Mouse (Mus musculus) 416B (cell line): ENCODE results near the gene Slc35f1.

ENCODE experiments used
- DNase-seq: peaks from one replicate; pipeline ENCODE4 v3.0.0; 2011; ENCODE audit warnings: low read depth

Gene Slc35f1

DNA sequence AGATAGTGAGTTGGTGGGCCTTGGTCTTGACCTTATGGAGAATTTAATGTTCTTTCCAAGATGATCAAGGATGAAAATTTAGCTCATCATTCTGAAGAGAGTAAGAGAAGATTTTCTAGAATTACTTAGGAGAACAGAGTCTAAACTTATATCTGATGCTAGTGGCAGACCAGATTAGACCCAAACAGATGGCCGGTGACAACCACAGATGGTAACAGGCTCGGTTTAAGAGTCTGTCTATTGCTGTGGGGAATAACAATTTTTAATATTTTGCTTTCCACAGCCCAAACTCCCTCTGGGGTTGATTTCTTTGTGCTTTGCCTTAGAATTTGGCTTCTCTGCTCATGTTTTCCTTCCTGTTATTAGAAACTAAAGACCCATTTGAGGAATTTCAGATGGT is 96.7 kb downstream of the Slc35f1 start:
- DNase-seq = no peak

DNA sequence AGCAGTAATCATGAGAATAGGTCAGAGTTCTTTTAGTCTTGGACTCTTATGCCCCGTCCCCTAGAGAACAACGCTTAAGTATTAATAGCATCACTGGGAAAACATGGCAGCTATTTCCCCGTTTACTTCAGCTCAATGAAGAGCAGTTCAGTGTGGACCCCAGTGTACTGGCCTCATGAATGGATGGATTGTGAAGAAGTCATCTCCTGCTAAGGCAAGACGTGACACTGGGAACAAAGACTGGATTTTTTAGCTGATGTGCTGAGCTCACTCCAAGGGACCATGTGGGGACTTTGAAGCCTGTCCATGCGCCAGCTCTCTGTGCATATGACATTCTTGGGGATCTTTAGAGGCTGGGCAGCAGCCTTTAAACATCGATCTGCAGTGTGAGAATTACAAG is 101.2 kb downstream of the Slc35f1 start:
- DNase-seq = no peak

DNA sequence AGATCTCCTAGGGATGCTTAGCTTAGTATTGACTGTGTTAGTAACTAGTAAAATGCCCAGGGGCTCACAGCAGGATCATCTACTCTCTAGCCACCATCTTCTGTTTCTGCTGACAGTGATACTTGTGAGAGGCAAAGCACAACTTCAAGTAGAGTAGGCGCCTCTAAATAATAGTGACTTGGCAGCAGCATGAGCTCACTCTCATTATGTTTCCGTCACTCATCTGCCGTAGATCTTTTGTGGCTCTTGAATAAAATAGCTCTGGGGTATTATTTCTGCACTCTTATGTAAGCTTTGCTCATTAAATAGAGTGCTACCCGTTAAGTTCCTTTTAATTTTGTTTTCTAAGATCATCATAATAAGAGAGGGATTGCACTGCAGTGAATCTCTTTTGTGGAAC is 107.1 kb downstream of the Slc35f1 start:
- no peak for DNase-seq

DNA sequence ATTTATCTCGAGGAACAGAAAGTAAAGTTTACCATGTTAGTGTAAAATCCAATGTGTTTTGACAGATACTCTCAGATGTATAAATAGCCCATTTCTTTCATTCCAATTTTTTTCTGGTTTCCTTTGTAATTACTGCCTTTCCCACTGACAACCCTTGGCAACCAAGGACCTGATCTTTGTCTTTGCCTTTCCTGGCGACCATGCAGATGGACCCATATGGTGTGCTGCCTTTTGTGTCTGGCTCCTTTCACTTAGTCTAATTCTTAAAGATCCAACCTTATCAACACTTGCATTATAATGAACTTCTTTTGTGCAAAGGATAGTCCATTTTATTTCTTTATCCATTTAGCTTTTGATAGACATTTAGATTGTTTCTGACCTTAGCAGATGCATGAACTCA is 117.5 kb downstream of the Slc35f1 start:
- DNase-seq = no peak

DNA sequence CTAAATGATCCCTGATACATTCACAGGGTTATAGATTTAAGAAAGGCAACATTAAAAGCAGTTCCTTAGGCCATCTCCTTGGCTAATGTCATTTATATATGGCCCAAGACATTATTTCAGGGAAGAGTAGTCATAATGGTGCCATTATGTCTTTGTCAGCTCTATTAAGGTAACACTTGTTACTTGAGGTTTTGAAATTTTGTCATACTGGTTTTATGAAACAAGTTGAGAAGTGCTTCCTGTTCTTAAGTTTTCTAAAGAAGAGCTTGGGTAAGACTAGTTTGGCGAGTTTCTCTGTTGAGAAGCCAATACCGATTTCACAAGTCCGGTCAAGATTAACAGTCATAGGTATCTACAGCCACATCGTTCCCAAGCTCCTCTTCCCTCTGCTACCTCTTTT is 122.5 kb downstream of the Slc35f1 start:
- no peak for DNase-seq

DNA sequence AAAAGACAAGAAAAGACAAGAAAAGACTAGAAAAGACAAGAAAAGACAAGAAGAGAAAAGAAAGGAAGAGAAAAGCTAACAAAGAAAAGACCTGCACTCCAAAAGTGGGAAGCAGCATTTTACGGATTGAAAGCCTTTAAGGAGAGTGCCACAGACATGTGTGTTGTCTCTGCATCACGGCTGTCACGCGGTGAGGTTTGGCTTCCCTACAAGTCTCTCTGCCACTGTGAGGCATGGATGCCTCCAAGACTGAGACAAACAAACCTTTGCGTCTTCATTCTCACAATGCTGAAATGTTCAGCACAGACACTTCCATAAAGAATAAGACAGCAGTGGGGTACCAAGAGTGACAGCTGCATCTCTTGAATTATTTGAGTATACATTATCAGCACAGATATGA is 124.0 kb downstream of the Slc35f1 start:
- no peak for DNase-seq

DNA sequence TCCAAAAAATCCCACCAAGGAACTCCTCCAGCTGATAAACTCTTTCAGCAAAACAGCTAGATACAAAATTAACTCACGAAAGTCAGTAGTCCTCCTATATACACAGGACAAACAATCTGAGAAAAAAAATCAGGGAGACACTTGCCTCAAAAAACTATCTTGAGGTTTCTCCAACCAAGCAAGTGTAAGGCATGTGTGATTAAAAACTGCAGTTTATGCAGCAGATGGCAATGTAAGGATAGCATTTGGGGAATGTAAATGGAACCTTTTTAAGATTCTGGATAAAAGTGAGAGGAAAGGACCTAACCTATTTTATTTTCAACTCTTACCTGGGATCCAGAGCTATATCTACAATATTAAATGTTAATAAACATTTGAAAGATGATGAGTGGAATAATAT is 129.3 kb downstream of the Slc35f1 start:
- DNase-seq = no peak

DNA sequence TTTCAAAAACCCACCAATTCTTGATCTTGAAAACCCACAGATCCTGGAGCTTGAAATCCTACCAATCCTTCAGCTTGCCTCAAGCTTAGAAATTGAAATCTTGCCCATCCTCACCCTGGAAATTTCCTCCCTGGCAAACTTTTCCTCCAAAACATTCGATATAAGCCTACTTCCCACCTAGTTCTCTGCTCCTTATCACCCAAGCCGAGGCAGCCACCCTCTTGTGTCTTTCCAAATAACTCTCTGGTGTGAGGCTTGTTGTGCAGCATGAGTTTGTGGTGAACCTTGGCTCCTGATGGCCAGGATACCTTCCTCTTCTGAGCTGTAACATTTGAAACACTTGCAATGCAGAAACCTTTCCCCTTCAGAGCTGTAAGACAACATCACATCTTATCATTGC is 132.6 kb downstream of the Slc35f1 start:
- DNase-seq = no peak

DNA sequence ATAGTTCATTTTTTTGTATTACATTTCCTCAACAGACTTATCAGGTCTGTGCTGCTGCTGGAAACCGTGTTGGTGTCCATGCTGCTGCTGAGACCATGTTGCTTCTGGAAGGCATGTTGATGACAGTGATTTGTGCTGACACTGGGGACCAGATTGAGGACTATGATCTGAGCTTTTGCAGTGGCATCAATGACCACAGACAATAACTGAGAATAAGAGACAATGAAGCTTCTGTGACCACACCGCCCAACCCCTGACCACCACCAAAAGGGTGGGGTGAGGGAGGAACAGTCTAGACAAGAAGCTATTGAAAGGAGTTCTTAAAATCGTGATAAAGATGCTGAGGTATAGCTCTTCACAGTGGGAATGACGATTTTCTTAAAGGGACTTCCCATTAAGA is 135.4 kb downstream of the Slc35f1 start:
- no peak for DNase-seq

DNA sequence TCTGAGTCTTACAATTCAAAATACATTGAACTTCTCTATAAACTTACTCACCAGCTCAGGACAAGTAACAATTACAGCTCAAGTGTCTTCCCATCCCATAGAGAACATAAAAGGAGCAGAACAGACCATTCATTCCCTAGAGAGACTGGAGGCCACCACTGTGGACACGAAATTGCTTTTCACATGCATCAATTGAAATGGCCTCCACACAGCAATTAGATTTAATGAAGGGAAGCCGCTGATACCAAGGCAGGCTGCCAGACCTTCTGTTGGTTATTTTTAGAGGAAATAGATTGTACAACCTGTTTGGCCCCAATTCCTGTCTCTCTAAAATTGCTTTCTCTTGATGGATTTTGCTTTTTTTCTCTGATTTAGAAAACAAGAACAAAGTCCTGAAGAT is 150.5 kb downstream of the Slc35f1 start:
- DNase-seq = no peak

DNA sequence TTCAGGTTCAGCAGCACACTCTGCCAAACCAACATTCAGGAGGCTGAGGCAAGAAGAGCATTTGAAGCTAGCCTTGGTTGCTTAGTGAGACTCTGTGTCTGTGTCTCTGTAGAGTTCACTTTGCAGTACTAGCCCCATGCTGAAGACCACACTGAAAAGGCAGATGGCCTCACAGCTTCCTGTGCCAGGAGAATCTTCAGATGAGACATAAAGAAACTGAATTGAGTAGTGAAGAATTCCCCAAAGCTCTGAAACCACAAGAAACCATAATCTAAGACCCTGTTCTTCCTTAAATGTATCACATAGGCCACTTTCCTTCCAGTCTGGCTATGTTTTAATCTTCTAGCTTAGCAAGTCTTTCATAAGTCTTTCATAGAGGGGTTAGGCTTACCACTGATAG is 161.7 kb downstream of the Slc35f1 start:
- DNase-seq = no peak

DNA sequence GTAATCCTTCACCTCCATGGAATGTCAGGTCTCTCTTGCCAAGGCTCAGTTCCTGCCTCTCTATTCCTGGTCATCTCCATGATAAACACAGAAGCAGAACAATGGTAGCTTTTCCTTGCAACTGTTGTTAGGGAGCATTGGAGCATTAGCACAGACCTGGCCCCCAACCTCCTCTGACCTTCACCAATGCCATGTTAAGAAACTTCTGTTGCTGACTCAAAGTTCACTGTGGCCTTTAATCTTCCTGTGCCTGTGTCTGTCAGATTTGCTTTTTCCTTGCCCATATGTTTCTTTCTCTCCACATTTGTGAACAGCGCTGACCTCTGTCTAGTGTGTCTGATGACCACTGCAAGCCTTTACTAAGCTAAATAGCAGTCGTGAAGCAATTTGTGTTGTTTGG is 170.5 kb downstream of the Slc35f1 start:
- DNase-seq = no peak

DNA sequence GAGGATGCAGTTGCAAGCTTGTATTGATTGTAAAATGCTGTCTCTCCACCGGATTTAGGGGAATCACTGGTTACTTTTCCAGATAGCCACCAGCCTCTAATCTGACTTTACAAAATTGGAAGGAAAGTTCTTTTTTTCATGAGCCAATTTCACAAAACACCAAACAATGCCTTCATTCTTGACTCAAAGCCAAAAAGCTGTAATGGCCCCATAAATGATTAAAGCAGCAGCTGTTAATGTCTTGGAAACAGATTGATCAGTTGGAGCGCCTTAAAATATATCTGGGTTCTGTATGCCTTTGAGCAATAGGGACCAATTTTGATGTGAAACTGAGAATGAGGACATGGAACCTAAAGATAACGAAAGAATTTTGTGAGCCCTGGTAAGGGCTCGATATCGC is 174.6 kb downstream of the Slc35f1 start:
- DNase-seq = no peak

DNA sequence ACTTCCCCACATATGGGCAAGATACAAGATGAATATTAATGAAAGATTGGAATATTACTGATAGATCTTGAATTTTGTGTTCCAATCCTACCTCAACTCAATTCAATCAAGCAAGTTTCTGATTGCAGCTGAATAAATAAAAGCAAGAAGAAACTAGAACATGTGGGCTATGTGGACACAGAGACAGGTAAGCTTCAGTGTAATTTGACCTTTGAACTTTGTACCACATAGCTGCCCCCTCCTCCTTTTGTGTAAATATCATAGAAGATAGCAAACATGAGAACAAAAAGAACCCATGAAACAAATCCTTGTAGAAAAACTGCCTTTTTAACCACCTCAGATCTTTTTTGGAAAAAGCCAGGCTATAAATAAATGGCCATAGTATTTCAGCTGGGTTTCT is 180.8 kb downstream of the Slc35f1 start:
- DNase-seq = no peak

DNA sequence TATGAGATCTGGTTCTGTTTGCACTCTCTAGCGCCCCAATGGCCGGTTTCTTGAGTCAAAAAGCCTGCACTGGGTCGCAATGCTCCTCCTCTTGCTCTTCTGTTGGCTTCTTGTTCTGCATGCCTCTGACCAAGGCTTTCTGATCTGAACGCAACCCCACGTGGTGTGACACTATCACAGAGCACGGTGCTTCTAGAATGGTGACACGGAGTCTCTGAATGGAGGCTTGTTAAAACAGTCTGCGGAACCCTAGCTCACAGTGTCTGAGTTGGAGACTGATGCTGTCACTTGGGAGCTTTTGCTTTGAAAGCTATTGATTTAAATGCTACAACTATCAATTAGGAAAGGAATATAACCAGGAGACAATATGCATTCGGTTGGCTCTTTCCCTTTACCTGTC is 183.8 kb downstream of the Slc35f1 start:
- DNase-seq = no peak

DNA sequence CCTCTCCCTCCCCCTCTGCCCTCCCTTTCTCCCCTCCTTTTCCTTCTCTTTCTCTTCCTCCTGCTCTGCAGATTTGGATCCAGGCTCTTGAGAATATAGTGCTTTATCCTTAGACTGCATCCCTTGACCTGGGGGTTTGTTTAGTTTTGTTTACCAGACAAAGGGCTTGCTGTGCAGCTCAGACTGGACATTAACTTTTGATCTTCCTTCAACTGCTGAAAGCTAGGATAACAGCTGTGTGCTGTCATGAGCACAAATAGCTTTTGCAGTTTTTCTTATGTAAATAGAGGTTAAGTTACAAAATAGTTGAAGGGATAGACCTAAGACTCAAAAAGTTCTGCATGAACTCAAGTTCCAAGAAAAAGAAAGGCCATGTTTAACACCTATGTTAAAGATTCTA is 184.4 kb downstream of the Slc35f1 start:
- no peak for DNase-seq

DNA sequence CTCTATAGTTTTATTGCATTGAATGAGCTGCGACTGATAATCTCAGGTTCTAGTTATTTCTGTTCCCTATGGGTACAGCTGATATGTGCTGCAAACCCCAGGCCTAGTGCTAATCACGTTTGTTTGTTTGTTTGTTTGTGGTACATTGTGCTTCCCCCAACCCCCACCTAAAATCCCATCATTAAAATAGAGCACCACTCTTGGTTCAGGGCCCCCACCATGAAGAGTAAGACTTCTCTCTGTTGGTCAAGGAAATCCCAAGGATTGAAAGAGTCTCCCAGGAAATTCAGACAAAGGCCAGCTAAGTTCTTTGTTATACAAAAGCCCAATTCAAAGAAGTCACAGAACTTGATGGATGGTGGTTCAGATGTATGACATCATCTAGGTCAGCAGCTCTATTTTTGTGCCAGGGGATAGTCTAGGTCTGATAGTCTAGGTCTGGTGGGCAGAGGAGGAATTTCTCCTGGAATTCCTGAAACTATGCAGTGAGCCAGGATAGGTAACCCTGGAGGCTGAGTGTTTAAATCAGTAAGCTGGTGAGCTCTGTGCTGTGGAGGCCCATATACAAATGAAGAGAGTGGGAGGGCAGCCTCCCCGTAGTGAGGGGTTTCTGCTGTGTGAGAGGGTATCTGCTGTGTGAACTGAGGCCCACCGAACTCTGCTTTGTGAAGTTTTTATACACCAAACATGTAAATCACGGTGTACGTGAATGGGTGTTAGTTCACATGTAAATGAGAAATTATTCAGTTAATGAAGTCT is 187.1 kb downstream of the Slc35f1 start:
- no peak for DNase-seq

DNA sequence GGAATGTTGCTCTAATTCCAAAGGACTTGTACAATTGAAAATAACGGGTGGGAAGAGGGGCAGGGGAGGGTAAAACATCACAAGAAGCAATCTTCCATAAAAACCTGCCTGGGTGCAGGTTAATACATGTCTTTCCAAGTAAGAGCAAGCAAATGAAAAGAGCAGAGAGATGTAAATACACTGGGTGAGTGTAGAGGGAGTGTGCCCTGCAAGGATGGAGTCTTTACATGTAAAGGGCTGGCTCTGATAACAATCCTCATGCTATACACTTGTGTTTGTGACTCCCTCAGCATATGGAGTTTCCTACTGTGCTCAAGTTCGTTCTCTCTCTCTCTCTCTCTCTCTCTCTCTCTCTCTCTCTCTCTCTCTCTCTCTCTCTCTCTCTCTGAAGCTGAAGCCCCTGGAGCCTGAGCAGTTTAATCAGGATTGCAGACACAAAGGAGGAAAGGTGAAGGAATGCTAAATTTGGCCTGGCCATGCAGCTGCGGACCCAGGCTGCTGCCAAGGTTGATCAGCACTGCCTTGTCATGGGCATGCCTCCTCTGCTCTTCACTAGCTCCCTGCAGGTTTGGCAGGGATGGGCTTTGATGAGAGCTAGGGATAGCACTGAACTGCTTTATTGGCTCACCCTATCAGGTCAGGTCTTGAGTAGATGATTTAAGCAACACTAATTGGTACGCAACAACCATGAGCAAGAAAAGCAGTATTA is 187.9 kb downstream of the Slc35f1 start:
- no peak for DNase-seq

DNA sequence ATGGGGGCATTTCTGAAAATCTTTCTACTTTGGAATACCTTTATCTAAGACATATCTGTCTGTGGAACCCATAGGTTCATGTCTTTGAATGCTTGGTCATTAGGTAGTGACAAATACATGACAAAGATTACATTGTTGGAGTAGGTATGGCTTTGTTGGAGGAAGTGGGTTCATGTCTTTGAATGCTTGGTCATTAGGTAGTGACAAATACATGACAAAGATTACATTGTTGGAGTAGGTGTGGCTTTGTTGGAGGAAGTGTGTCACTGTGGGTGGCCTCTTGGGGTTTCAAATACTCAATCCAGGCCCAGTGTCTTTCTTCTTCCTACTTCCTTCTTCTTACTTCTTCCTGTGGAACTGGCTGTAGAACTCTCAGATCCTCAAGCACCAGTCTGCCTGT is 206.4 kb downstream of the Slc35f1 start:
- DNase-seq = peak; percentile 39

DNA sequence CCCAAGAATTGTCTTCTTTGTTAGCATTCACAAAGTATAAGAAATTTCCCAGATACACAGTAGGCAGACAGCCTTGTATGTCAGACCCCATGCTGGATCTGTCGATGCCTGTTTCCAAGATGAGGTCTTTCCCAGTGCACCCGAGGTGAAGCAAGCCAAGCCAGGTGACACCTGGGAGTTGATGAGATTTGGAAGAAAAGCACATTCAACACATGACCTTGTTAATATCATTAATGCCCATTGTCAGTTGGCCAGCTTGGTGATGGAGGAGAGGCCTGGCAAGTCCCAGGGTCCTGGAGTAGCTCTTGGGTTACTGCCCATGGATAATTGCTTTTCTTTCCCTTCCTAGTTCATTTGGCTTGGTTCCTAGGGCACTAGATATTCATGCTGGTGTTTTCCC is 214.6 kb downstream of the Slc35f1 start:
- DNase-seq = no peak

DNA sequence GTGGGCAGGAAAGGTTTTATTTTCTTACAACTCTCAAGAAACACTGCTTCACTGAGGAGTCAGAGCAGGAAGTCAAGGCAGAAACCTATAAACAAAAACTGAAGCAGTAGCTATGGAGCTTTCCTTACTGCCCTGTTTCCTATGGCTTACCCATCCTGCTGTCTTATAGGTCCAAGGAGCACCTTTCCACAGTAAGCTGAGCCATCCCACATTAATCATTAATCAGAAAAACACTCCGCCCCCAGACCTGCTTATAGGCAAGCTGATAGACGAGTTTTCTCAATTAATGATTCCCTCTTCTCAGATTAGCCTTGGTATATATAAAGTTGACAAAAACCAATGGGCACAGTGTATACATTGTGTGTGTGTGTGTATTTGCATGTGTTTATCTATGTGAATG is 221.4 kb downstream of the Slc35f1 start:
- DNase-seq = no peak

DNA sequence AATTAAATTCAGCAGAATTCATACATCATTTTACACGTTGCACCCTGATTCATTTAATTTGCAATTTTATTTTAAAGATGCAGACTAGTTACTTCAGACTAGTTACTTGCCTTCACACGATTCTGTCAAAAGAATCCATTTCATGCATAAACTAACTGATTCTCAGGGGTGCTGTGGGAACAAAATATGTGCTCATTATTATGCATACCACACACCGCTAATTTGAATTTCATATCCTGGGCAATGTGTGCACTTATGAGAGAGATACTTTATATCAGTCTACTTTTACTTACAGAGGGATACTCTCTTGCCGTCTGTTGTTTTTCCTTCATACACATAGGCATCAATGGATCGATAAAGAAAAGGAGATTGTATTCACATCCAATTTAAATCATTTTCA is 228.4 kb downstream of the Slc35f1 start:
- DNase-seq = no peak

DNA sequence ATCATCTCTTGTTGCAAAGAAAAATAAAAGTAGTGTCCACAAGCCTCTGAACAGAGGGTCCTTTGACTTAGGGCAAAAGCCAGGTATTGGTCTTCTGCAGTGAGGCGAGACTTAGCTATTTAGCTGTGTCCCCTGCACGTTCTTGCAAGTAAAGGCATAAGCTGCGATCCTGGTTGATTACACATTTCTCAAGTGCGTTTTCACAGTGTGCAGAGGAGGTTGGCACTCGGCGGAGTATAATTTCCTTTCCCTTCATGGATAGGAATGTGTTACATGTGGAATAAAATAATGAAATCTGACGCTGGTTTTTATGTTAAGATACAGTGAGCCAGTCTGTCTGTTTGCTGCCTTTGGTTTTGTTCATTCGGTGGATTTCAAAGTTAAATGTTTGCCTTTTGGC is 232.8 kb downstream of the Slc35f1 start:
- DNase-seq = no peak

DNA sequence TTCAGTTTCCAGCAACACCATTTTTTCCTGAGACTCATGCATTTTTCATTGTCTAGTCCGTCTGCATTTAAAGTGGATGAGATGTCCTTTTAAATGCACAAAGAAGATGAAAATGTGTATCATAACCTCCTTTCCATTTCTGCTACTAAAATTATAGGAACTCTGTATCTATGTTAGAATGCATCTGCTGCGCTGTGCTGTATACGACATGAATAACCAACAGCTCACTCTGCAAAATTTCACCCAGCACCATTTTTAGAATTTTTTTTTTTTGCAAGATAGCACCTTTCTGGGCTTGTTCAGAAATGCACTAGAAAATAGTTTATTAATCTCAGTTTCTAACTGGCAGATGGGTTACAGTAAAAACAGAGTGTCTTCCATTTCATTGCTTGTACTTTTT is 236.0 kb downstream of the Slc35f1 start:
- no peak for DNase-seq
